Mouse (Mus musculus): ENCODE measurements around the gene Ddah2. TPM values are rescaled to one million over a fixed set of nuclear protein-coding genes. Genes with fewer than 3 reads are reported as not detected.
"Not testable (repeated sequence)": the region's sequence is repeated elsewhere in the genome, so short reads cannot be mapped to it uniquely, and the experiment has no call there.

Ddah2 gene
- total RNA-seq, 2 experiments from 2014 or later = 9.1 to 17.0 TPM

- DNase-seq (ENCODE audit: low spot score in 2 of 2) = no peak
Observed at GRCm38 (mm10) chr17:35026206-35026605, 32.6 kb upstream of the Ddah2 start.

DNA sequence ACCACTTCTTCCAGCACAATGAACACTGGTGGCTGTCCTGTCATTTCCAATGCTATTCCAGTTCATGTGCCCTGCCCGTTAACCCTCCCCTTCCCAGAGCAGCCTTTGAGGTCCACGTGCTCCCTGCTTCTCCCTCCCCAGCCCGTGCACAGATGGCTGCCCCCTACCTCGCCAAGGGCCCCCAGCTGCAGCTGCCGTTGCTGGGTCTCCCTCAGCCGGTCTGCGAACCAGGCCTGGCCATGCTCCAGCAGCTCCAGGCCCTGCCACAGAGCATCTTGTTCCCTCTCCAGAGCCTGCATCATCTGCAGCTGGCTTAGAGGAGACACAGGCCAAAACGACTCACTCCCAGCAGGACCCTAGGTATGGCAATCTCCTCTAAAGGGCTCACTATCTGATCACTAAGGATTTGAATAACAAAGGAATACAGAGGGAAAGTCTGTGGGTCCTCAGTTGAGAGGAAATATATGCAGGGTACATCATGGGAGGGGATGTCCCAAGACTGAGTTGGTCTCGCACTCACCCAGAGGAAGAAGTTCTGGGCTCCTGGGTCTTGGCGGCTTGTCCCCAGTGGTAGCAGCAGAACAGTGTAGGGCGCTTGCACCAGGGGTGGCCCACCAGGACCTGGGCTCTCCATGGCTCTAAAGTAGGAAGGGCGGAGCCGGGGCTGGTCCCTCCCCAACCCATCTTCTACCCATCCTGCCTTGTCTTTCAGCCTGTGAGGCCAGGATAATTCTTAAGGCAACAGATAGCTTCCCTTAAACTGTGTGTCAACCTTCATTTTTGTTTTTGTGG lies 31.4 kb upstream of the Ddah2 start, which contains the start of gene Sapcd1:
Gene Sapcd1, minus strand, starts transcription at position 740 of the 792 bp plus-strand sequence.
- no peak for DNase-seq (ENCODE audit: low spot score in 2 of 2)

DNA sequence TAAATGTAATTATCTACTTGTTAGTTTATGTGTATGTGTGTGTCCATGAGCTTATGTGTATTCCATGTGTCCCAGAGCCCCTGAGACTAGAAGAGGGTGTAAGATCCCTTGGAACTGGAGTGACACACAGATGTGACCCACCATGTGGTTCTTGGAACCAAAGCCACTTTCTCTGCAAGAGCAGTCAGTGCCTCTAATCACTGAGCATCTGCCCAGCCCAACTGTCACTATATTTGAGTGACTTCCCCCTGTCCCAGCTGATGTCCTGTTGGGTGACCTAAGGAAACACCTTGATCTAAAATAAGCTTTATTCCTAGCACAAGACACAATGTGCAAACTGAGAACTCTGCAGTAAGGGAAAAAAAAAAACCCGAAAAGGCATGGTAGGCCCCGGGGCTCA lies 30.5 kb upstream of the Ddah2 start:
- no peak for DNase-seq (ENCODE audit: low spot score in 2 of 2)

- no peak for DNase-seq (ENCODE audit: low spot score in 2 of 2)
Observed at GRCm38 (mm10) chr17:35029691-35030532, 28.9 kb upstream of the Ddah2 start.

- DNase-seq (ENCODE audit: low spot score in 2 of 2) = no peak
Observed at GRCm38 (mm10) chr17:35031272-35031671, 27.6 kb upstream of the Ddah2 start.

DNA sequence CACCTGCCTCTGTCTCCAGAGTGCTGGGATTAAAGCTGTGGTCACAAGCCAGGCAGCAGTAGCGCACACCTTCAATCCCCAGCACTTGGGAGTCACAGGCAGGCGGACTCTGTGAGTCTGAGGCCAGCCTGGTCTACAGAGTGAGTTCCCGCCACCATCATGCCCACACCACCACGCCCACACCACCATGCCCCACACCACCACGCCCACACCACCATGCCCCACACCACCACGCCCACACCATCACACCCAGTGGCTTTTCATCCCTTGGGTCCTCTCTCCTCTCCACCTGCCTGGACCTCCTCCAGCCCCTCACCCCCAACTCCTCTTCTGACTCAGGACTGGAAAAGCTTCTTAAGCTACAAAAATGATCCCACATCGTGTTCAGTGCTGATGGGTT lies 27.0 kb upstream of the Ddah2 start:
- DNase-seq (ENCODE audit: low spot score in 2 of 2) = no peak

GRCm38 (mm10) chr17:35032323-35032870 lies 26.4 kb upstream of the Ddah2 start:
- no peak for DNase-seq (ENCODE audit: low spot score in 2 of 2)

DNA sequence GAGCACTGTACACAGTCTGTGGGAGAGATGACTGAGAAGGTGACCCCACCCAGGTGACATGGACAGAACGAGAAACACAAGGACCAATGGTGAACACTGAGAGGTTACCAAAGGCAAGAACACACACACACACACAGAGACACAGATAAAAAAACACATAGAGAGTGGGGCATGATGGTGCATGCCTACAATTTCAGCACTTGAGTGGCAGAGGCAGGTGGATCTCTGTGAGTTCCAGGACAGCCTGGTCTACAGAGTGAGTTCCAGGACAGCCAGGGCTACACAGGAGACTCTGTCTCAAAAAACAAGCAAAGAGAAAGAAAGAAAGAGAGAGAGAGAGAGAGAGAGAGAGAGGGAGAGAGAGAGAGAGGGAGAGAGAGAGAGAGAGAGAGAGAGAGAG lies 25.1 kb upstream of the Ddah2 start:
- not testable (repeated sequence) for DNase-seq (ENCODE audit: low spot score in 2 of 2)

DNA sequence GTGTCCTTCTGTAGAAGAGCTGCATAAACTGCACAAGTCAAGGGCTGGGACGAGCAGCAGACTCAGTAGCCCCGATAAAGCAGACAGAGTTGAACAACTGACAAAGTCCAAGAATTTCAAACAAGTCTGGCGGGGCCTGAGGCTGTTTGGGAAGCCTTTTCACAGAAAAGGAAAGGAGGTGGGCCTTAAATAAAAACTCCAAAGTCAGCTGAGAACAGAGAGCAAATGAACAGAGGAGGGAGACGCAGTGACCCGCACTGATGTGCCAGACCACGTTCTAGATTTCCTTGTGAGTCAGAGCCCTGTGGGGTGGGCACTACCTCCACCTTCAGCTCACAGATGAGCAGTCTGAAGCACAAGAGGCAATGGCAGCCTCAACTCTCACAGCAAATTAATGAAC lies 23.9 kb upstream of the Ddah2 start:
- no peak for DNase-seq (ENCODE audit: low spot score in 2 of 2)

DNA sequence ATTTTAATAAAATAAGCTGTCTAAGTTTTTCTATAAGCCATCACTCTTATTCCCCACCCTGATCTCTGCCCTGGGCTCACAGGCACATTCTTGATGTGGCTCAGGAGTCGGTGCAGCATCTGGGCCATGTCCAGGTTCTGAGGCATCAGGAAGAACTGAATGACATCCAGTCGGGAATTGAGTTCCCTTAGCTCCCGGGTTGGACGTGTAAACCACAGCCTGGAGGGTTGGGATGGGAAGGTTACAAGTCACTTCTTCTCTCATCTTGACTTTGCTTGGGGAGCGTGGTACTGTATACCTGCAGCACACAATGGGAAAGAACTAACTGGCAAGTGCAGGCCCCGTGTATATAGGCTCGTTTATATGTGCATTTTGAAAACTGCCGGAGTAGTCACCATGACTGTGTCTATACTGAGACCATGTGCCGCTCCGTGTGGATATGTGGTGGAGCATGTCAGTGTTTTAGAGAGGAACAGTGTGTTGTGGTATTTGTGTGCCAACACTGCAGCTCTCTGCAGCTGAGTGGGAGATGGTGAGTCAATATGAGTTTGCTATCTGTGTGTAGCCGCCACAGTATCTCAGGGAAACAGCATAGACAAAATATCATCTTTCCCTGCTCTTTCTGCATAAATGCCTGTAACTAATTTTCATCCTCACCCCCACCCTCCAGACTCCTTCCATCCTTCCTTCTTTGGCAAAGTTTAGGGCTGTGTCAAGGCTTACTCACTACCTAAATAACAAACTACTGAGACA lies 19.5 kb upstream of the Ddah2 start:
- no peak for DNase-seq (ENCODE audit: low spot score in 2 of 2)

DNA sequence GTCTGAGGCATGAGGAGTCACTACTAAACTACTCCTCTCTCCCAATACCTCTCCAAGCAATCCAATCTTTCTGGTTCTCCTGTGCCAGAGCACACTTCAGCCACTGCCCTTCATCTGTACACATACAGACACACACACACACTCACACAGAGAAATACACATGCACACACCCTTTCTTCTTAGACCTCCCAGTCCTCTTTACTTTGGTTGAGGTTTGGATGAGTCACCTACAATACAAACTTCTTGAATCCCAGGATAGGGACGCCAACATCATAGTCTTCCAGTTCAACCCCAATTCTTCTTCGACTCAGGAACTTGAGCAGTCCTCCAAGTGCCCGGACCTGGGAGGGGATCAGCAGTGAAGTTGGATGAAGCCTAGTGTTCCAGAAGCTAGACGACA lies 15.0 kb upstream of the Ddah2 start:
- DNase-seq (ENCODE audit: low spot score in 2 of 2) = no peak

GRCm38 (mm10) chr17:35044904-35045806 lies 13.7 kb upstream of the Ddah2 start:
- DNase-seq (ENCODE audit: low spot score in 2 of 2) = no peak

- no peak for DNase-seq (ENCODE audit: low spot score in 2 of 2)
Observed at GRCm38 (mm10) chr17:35045807-35046680, 12.8 kb upstream of the Ddah2 start.

GRCm38 (mm10) chr17:35046681-35047455 lies 12.0 kb upstream of the Ddah2 start, which contains the start of gene Msh5:
Gene Msh5, minus strand, starts transcription at chr17:35046745.
- peak; percentile 90 to 91 for DNase-seq (ENCODE audit: low spot score in 2 of 2)

DNA sequence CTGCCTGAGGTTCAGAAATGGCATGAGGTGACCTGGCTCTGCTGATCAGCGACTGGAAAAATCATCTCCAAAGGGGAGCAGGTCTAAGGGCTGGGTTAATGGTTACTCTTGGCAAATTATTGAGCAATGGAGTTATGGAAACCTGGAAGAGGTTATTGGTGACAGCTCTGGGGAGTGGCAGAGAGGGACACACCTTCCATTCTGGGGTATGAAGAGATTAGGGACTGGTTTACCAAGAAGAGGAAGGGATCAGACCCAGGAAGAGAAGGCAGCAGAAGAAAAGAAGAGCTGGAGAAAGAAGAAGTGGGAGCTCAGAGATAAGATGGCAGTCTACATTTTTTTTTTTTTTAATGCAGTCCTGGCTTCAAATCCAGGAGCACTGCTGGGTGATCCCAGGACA lies 11.1 kb upstream of the Ddah2 start:
- no peak for DNase-seq (ENCODE audit: low spot score in 2 of 2)

DNA sequence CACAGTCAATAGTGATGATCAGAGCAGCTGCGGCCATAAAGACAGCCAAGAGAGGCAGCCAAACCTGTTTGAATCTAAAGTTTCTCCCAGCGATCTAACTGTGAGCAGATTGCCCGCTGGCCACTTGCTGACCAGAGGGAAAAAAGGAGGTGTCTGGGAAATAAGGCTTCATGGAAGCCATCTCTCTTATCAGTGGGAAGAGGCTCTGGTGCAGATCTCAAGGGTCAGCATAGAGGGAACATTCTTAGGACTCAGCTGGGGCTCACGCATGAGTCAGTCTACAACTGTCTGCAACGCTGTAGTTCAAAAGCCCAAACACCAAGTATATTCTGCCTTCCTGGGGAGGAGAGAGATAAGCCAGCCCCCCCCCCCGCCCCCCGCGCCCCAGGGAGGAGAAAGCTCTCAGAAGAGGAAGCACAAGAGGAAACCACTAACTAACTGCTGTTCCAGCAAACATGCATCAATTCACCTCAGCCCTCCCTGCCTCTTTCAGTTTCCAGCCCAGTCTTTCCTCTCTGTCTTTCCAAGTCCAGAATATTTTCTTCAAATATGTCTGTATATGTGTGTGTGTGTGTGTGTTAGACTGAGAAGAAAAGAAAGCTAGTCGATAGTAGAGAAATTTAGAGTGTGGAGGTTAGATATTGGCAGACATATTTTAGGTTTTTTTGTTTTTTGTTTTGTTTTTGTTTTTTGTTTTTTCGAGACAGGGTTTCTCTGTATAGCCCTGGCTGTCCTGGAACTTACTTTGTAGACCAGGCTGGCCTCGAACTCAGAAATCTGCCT lies 10.5 kb upstream of the Ddah2 start:
- DNase-seq (ENCODE audit: low spot score in 2 of 2) = no peak

DNA sequence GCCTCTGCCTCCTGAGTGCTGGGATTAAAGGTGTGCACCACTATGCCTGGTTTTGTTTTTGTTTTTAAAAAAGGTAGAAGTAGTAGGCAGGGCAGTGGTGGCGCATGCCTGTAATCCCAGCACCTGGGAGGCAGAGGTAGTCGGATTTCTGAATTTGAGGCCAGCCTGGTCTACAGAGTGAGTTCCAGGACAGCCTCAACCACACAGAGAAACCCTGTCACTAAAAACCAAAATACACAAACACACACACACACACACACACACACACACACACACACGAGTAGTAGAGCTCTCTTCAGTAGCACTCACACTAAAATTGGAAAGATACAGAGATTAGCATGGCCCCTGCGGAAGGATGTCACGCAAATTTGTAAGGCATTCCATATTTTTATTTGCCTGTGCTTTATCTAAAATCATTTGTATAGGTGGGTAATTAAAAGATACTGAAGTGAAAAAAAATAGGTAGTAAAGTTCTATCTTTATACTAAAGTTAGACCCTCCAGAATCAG lies 9.8 kb upstream of the Ddah2 start:
- DNase-seq (ENCODE audit: low spot score in 2 of 2) = no peak

Data from adrenal gland, adult 18-20 months (tissue).